Mouse (Mus musculus) limb, embryonic 12.5 days (tissue): ENCODE results near the gene Anxa7. TPM values are rescaled to one million over a fixed set of nuclear protein-coding genes. Genes with fewer than 3 reads are reported as not detected.

ENCODE experiments used
- ATAC-seq: fragments of 200-750 bp; cut with Nextera tagmentation; 2 replicates; pipeline ENCODE4 v1.8.0; 2017; ENCODE audit warnings: low read depth, moderate TSS enrichment; ENCODE audit not compliant: insufficient number of reproducible peaks, insufficient read depth, low FRiP score, low TSS enrichment
- H3K27ac ChIP-seq: fragments of 300-500 bp; sonication (generic); 2 replicates; pipeline ENCODE4 v1.5.1; 2016; ENCODE audit warnings: mild to moderate bottlenecking, moderate library complexity
- H3K27me3 ChIP-seq: fragments of 300-500 bp; sonication (generic); 2 replicates; pipeline ENCODE4 v1.6.1; 2016; ENCODE audit warnings: mild to moderate bottlenecking, moderate library complexity
- H3K36me3 ChIP-seq: fragments of 300-500 bp; sonication (generic); 2 replicates; pipeline ENCODE4 v1.6.1; 2016; ENCODE audit warnings: mild to moderate bottlenecking, moderate library complexity
- H3K4me1 ChIP-seq: fragments of 300-500 bp; sonication (generic); replicated peaks from 2 replicates; pipeline ENCODE4 v1.6.1; 2016
- H3K4me2 ChIP-seq: fragments of 300-500 bp; sonication (generic); 2 replicates; pipeline ENCODE4 v1.6.1; 2016; ENCODE audit warnings: mild to moderate bottlenecking, moderate library complexity
- H3K4me3 ChIP-seq: fragments of 300-500 bp; sonication (generic); replicated peaks from 2 replicates; pipeline ENCODE4 v1.5.1; 2016; ENCODE audit warnings: mild to moderate bottlenecking
- H3K9ac ChIP-seq: fragments of 300-500 bp; sonication (generic); replicated peaks from 2 replicates; pipeline ENCODE4 v1.6.1; 2016; ENCODE audit warnings: mild to moderate bottlenecking, moderate library complexity
- H3K9me3 ChIP-seq: fragments of 300-500 bp; sonication (generic); 2 replicates; pipeline ENCODE4 v1.6.1; 2016; ENCODE audit warnings: mild to moderate bottlenecking, moderate library complexity
- WGBS: fragments of 180-500 bp; shearing (Covaris S2); methylation state at CpG from one replicate; pipeline ENCODE4 v1.1.7; 2016; 5-methylcytosine and 5-hydroxymethylcytosine counted together
- polyA plus RNA-seq: library from polyadenylated mRNA; unstranded; fragments of >200 nt; fragmentation: Nextera tagmentation; extraction: Ambion mirVana; gene quantifications from 2 replicates; pipeline ENCODE4 v1.2.1, GENCODE M21; 2016

Gene Anxa7
- polyA plus RNA-seq, 1 experiment from 2014 or later = 27.2 TPM

DNA sequence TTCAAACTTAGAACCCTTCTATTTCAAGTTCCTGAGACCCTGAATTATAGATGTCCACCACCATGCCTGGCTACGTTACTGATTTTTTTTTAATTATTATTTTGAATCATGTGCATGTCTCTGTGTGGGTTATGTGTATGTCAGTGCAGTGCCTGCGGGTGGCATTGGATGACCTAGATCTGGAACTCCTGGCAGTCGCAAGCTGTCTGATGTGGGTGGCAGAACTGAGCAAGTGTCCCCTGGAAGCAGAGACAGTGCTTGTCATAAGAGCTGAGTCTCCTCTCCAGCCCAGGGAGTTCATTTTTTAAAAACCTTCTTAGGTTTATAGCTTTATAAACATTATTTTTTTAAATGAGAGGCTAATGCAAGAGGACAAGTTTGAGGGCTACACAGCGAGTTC, 47.5 kb downstream of the Anxa7 start:
- Histone ChIP-seq H3K36me3 (no peaks in the 10 kb centered on the region), H3K9me3 (no peaks in the 10 kb centered on the region), H3K27ac (no peak overlapping the region), H3K9ac (no peak overlapping the region), H3K27me3 (no peaks in the 10 kb centered on the region), H3K4me1 (no peaks in the 10 kb centered on the region), H3K4me2 (no peak overlapping the region), H3K4me3 (no peak overlapping the region)
- no peak for ATAC-seq
- WGBS = 85% methylated on average over 4 of the region's 4 CpGs

DNA sequence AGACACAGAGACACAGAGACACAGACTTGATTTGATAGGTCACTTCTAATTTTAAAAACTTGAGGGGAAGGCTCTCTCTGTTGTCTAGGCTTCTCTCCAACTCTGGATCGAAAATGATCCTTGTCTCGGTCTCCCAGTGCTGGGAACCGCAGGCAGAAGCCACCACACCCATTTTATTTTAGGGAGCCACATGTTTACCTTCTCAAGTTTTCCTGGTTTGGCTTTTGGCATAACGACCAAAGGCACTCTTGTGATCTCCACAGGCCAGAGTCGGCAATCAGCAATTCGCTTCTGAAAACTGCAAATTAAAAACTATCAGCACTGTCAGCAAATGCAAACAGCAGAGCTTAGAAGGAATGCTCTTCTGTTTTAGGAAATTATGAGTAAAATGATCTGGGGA, 48.2 kb downstream of the Anxa7 start:
- H3K36me3 ChIP-seq = no peaks in the 10 kb centered on the region
- H3K4me2 ChIP-seq = no peak overlapping the region
- ATAC-seq = no peak
- H3K4me1 ChIP-seq = no peaks in the 10 kb centered on the region
- H3K4me3 ChIP-seq = no peak overlapping the region
- H3K27ac ChIP-seq = no peak overlapping the region
- no peaks in the 10 kb centered on the region for H3K27me3 ChIP-seq
- WGBS = 75% methylated on average over 6 of the region's 6 CpGs
- H3K9me3 ChIP-seq = no peaks in the 10 kb centered on the region
- H3K9ac ChIP-seq = no peak overlapping the region

DNA sequence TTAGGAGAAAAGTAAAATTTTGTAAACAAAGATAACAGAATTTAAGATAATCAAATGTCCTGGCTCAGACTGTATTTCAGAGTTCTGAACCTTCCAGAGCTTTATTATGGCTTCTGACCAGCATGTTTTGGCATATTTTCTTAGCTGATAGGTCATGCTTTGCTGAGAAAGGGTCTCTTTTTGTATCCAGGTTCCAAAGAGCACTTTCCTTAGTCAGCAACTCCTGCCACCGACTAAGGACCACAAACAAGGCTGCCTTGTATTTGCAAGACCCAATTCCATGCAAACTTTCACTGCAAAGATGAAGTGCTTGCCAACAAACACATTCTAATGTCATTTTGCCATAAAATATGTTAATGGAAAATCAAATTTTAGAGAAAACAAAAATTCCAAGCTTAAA, 50.1 kb downstream of the Anxa7 start:
- Histone ChIP-seq H3K9ac (no peak overlapping the region), H3K27me3 (no peaks in the 10 kb centered on the region), H3K4me1 (no peaks in the 10 kb centered on the region), H3K27ac (no peak overlapping the region), H3K36me3 (no peaks in the 10 kb centered on the region), H3K4me2 (no peak overlapping the region), H3K4me3 (no peak overlapping the region), H3K9me3 (no peaks in the 10 kb centered on the region)
- no peak for ATAC-seq
- 61% methylated on average over 1 of the region's 1 CpGs for WGBS

DNA sequence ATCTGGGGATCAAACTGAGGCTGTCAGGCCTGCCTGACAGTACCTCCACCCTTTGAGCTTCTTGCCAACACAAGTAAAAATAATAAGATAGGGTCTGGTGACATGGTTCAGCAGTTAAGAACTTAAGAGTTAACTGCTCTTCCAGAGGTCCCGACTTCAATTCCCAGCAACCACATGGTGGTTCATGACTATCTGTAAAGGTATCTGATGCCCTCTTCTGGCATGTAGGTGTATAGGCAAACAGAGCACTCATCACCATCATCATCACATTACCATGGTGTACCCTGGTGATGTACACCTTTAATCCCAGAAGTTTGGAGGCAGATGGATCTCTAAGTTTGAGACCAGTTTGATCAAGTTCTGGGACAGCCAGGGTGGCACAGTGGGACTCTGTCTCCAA, 51.3 kb downstream of the Anxa7 start:
- Histone ChIP-seq H3K4me1 (no peaks in the 10 kb centered on the region), H3K27me3 (no peaks in the 10 kb centered on the region), H3K9ac (no peak overlapping the region), H3K36me3 (no peaks in the 10 kb centered on the region), H3K4me2 (no peak overlapping the region), H3K9me3 (no peaks in the 10 kb centered on the region), H3K4me3 (no peak overlapping the region), H3K27ac (no peak overlapping the region)
- no peak for ATAC-seq
- WGBS = 37% methylated on average over 1 of the region's 1 CpGs

DNA sequence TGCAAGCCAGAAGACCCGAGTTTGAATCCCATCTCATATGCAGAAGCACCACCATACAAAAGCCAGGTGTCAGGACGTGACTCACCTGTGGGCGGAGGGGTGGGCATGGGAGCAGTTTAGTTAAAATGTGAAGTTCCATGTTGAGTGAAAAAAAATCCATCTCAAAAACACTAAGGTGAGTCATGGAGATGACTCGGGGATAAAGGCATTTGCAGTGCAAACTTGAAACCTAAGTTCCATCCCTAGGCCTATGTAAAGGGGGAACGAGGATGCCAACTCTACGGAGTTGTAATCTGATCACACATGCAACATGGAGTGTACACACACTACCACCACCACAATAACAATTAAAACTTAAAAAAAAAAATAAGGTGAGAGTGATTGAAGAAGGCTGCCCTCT, 56.9 kb downstream of the Anxa7 start:
- no peak overlapping the region for H3K9ac ChIP-seq
- no peak overlapping the region for H3K4me2 ChIP-seq
- 82% methylated on average over 6 of the region's 6 CpGs for WGBS
- no peaks in the 10 kb centered on the region for H3K27me3 ChIP-seq
- H3K9me3 ChIP-seq = no peaks in the 10 kb centered on the region
- ATAC-seq = no peak
- no peaks in the 10 kb centered on the region for H3K36me3 ChIP-seq
- no peak overlapping the region for H3K27ac ChIP-seq
- no peak overlapping the region for H3K4me3 ChIP-seq
- no peaks in the 10 kb centered on the region for H3K4me1 ChIP-seq

DNA sequence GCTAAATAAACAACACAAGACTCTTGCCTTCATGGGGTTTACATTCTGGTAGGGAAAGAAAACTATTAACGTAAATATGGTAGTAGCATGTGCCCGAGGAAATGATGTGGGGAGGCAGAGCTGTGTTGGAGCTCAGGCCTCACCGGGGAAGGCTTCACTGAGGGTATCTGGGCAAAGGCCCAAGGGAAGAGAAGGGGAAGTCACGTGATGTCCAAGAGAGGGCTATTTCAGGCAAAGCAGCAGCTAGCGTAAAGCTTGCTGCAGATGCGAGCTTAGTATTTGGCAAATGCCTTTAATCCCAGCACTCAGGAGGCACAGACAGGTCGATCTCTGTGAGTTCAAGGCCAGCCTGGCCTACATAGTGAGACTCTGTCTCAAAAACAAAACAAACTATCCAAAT, 57.7 kb downstream of the Anxa7 start:
- no peak overlapping the region for H3K9ac ChIP-seq
- H3K36me3 ChIP-seq = no peaks in the 10 kb centered on the region
- no peak overlapping the region for H3K4me3 ChIP-seq
- H3K27me3 ChIP-seq = no peaks in the 10 kb centered on the region
- no peaks in the 10 kb centered on the region for H3K4me1 ChIP-seq
- no peaks in the 10 kb centered on the region for H3K9me3 ChIP-seq
- ATAC-seq = no peak
- WGBS = 83% methylated on average over 7 of the region's 7 CpGs
- no peak overlapping the region for H3K27ac ChIP-seq
- no peak overlapping the region for H3K4me2 ChIP-seq

Other genes with a start within 250 kb of the Anxa7 start
- not detected in 2 replicates for gene Kcnk16, start 210.9 kb downstream of the Anxa7 start, polyA plus RNA-seq
- 18.1 and 20.2 TPM in 2 replicates for gene Nudt13, start 185.4 kb downstream of the Anxa7 start, polyA plus RNA-seq
- gene Ecd, start 132.0 kb downstream of the Anxa7 start, polyA plus RNA-seq = 56.8 and 58.9 TPM in 2 replicates
- gene Fam149b, start 132.0 kb downstream of the Anxa7 start, polyA plus RNA-seq = 45.4 and 45.9 TPM in 2 replicates
- gene Dnajc9, start 91.2 kb downstream of the Anxa7 start, polyA plus RNA-seq = 234 and 245 TPM in 2 replicates
- gene Mrps16, start 86.5 kb downstream of the Anxa7 start, polyA plus RNA-seq = 84.7 and 85.9 TPM in 2 replicates
- 0.21 and 0.64 TPM in 2 replicates for gene Cfap70, start 27.9 kb downstream of the Anxa7 start, polyA plus RNA-seq
- 1.3 and 1.4 TPM in 2 replicates for gene Mss51, start 16.8 kb upstream of the Anxa7 start, polyA plus RNA-seq
- 56.9 and 62.5 TPM in 2 replicates for gene Ppp3cb, start 66.4 kb upstream of the Anxa7 start, polyA plus RNA-seq
- gene Usp54, start 160.9 kb upstream of the Anxa7 start, polyA plus RNA-seq = 11.4 and 13.7 TPM in 2 replicates
- gene Myoz1, start 176.4 kb upstream of the Anxa7 start, polyA plus RNA-seq = 1.3 and 1.5 TPM in 2 replicates
- gene Synpo2l, start 188.2 kb upstream of the Anxa7 start, polyA plus RNA-seq = 11.7 and 14.2 TPM in 2 replicates
- gene Sec24c, start 194.2 kb upstream of the Anxa7 start, polyA plus RNA-seq = 77.2 and 91.2 TPM in 2 replicates
- 24.9 and 27.2 TPM in 2 replicates for gene Fut11, start 214.8 kb upstream of the Anxa7 start, polyA plus RNA-seq
- gene Chchd1, start 222.9 kb upstream of the Anxa7 start, polyA plus RNA-seq = 243 and 264 TPM in 2 replicates
- gene Zswim8, start 227.4 kb upstream of the Anxa7 start, polyA plus RNA-seq = 37.5 and 43.6 TPM in 2 replicates